Mouse (Mus musculus) heart, embryonic 12.5 days (tissue): ENCODE data around the gene Tdrd3. TPM values are rescaled to one million over a fixed set of nuclear protein-coding genes. Genes with fewer than 3 reads are reported as not detected.

Experiments used
- ATAC-seq: fragments of 200-750 bp; cut with Nextera tagmentation; 2 replicates; pipeline ENCODE4 v1.8.0; 2017; ENCODE audit warnings: moderate TSS enrichment, moderate library complexity; ENCODE audit not compliant: insufficient number of reproducible peaks, low FRiP score
- H3K27ac ChIP-seq: fragments of 300-500 bp; sonication (generic); 2 replicates; pipeline ENCODE4 v1.5.1; 2016; ENCODE audit warnings: mild to moderate bottlenecking, moderate library complexity; ENCODE audit not compliant: poor library complexity, severe bottlenecking
- H3K27me3 ChIP-seq: fragments of 300-500 bp; sonication (generic); replicated peaks from 2 replicates; pipeline ENCODE4 v1.6.1; 2016; ENCODE audit warnings: mild to moderate bottlenecking, moderate library complexity
- H3K36me3 ChIP-seq: fragments of 300-500 bp; sonication (generic); 2 replicates; pipeline ENCODE4 v1.6.1; 2016; ENCODE audit warnings: mild to moderate bottlenecking, moderate library complexity
- H3K4me1 ChIP-seq: fragments of 300-500 bp; sonication (generic); replicated peaks from 2 replicates; pipeline ENCODE4 v1.6.1; 2016; ENCODE audit warnings: mild to moderate bottlenecking
- H3K4me2 ChIP-seq: fragments of 300-500 bp; sonication (generic); 2 replicates; pipeline ENCODE4 v1.6.1; 2016; ENCODE audit warnings: mild to moderate bottlenecking, moderate library complexity
- H3K4me3 ChIP-seq: fragments of 300-500 bp; sonication (generic); 2 replicates; pipeline ENCODE4 v1.5.1; 2016; ENCODE audit warnings: mild to moderate bottlenecking
- H3K9ac ChIP-seq: fragments of 300-500 bp; sonication (generic); 2 replicates; pipeline ENCODE4 v1.6.1; 2016; ENCODE audit warnings: mild to moderate bottlenecking, moderate library complexity
- H3K9me3 ChIP-seq: fragments of 300-500 bp; sonication (generic); replicated peaks from 2 replicates; pipeline ENCODE4 v1.6.1; 2016; ENCODE audit warnings: mild to moderate bottlenecking, moderate library complexity
- WGBS: fragments of 180-500 bp; shearing (Covaris S2); methylation state at CpG from one replicate; pipeline ENCODE4 v1.1.7; 2016; 5-methylcytosine and 5-hydroxymethylcytosine counted together
- polyA plus RNA-seq: library from polyadenylated mRNA; unstranded; fragments of >200 nt; fragmentation: Nextera tagmentation; extraction: Ambion mirVana; gene quantifications from 2 replicates; pipeline ENCODE4 v1.2.1, GENCODE M21; 2016

Tdrd3 gene
- polyA plus RNA-seq, 1 experiment from 2014 or later: 23.3 TPM

- Histone ChIP-seq H3K4me2 (no peak overlapping the region), H3K9me3 (no peaks in the 10 kb centered on the region), H3K4me1 (peaks cover 13% of the 10 kb centered on the region), H3K36me3 (peaks cover 10% of the 10 kb centered on the region), H3K27ac (no peak overlapping the region), H3K4me3 (no peak overlapping the region), H3K27me3 (no peaks in the 10 kb centered on the region), H3K9ac (no peak overlapping the region)
- WGBS: 87% methylated on average over 5 of the region's 5 CpGs
- ATAC-seq: no peak
Observed at GRCm38 (mm10) chr14:87455630-87456175, 39.3 kb downstream of the Tdrd3 start.

- no peaks in the 10 kb centered on the region for H3K27me3 ChIP-seq
- no peak overlapping the region for H3K9ac ChIP-seq
- H3K4me3 ChIP-seq: no peak overlapping the region
- no peak for ATAC-seq
- H3K9me3 ChIP-seq: no peaks in the 10 kb centered on the region
- H3K4me2 ChIP-seq: no peak overlapping the region
- H3K36me3 ChIP-seq: peaks cover 5% of the 10 kb centered on the region
- peaks cover 3% of the 10 kb centered on the region; the same call in 1 of the 2 replicates for H3K4me1 ChIP-seq
- H3K27ac ChIP-seq: no peak overlapping the region
- 81% methylated on average over 1 of the region's 1 CpGs for WGBS
Observed at GRCm38 (mm10) chr14:87459777-87460176, 43.3 kb downstream of the Tdrd3 start.

GRCm38 (mm10) chr14:87461543-87461942 lies 45.1 kb downstream of the Tdrd3 start:
- Histone ChIP-seq H3K4me2 (no peak overlapping the region), H3K4me1 (no peaks in the 10 kb centered on the region; the same call in 1 of the 2 replicates), H3K4me3 (no peak overlapping the region), H3K36me3 (peaks cover 8% of the 10 kb centered on the region), H3K9me3 (no peaks in the 10 kb centered on the region), H3K27me3 (no peaks in the 10 kb centered on the region), H3K9ac (no peak overlapping the region), H3K27ac (no peak overlapping the region)
- ATAC-seq: no peak
- 78% methylated on average over 12 of the region's 12 CpGs for WGBS

- WGBS: 22% methylated on average over 11 of the region's 11 CpGs
- Histone ChIP-seq H3K36me3 (peaks cover 6% of the 10 kb centered on the region), H3K9ac (no peak overlapping the region), H3K4me1 (no peaks in the 10 kb centered on the region; the same call in 1 of the 2 replicates), H3K27me3 (no peaks in the 10 kb centered on the region), H3K4me3 (no peak overlapping the region), H3K9me3 (no peaks in the 10 kb centered on the region), H3K4me2 (no peak overlapping the region), H3K27ac (no peak overlapping the region)
- no peak for ATAC-seq
Observed at GRCm38 (mm10) chr14:87463963-87464654, 47.7 kb downstream of the Tdrd3 start.

GRCm38 (mm10) chr14:87464655-87465054 lies 48.2 kb downstream of the Tdrd3 start:
- Histone ChIP-seq H3K4me3 (no peak overlapping the region), H3K9me3 (no peaks in the 10 kb centered on the region), H3K36me3 (peaks cover 6% of the 10 kb centered on the region), H3K4me2 (no peak overlapping the region), H3K27me3 (no peaks in the 10 kb centered on the region), H3K4me1 (no peaks in the 10 kb centered on the region; the same call in 1 of the 2 replicates), H3K27ac (no peak overlapping the region), H3K9ac (no peak overlapping the region)
- no peak for ATAC-seq

GRCm38 (mm10) chr14:87467586-87467985 lies 51.1 kb downstream of the Tdrd3 start:
- Histone ChIP-seq H3K9me3 (no peaks in the 10 kb centered on the region), H3K27ac (no peak overlapping the region), H3K27me3 (no peaks in the 10 kb centered on the region), H3K9ac (no peak overlapping the region), H3K4me1 (no peaks in the 10 kb centered on the region; the same call in 1 of the 2 replicates), H3K4me3 (no peak overlapping the region), H3K36me3 (peaks cover 6% of the 10 kb centered on the region), H3K4me2 (no peak overlapping the region)
- 86% methylated on average over 12 of the region's 12 CpGs for WGBS
- ATAC-seq: no peak

- Histone ChIP-seq H3K4me1 (0 out of 2 replicates have a peak, but pooled peaks cover 2% of the 10 kb centered on the region), H3K36me3 (peaks cover 7% of the 10 kb centered on the region), H3K27me3 (no peaks in the 10 kb centered on the region), H3K27ac (no peak overlapping the region), H3K9me3 (no peaks in the 10 kb centered on the region), H3K4me3 (no peak overlapping the region), H3K9ac (no peak overlapping the region), H3K4me2 (no peak overlapping the region)
- 91% methylated on average over 1 of the region's 1 CpGs for WGBS
- ATAC-seq: no peak
Observed at GRCm38 (mm10) chr14:87471521-87471920, 55.1 kb downstream of the Tdrd3 start.

- 0 out of 2 replicates have a peak, but pooled peaks cover 3% of the 10 kb centered on the region for H3K4me1 ChIP-seq
- H3K4me3 ChIP-seq: no peak overlapping the region
- H3K36me3 ChIP-seq: peaks cover 4% of the 10 kb centered on the region
- H3K9ac ChIP-seq: no peak overlapping the region
- no peak for ATAC-seq
- no peak overlapping the region for H3K27ac ChIP-seq
- no peaks in the 10 kb centered on the region for H3K27me3 ChIP-seq
- 59% methylated on average over 2 of the region's 2 CpGs for WGBS
- no peaks in the 10 kb centered on the region for H3K9me3 ChIP-seq
- H3K4me2 ChIP-seq: no peak overlapping the region
Observed at GRCm38 (mm10) chr14:87472782-87473181, 56.3 kb downstream of the Tdrd3 start.

GRCm38 (mm10) chr14:87475721-87476359 lies 59.4 kb downstream of the Tdrd3 start:
- no peak overlapping the region for H3K4me2 ChIP-seq
- H3K9ac ChIP-seq: no peak overlapping the region
- H3K27ac ChIP-seq: no peak overlapping the region
- no peak overlapping the region for H3K4me3 ChIP-seq
- 0 out of 2 replicates have a peak, but pooled peaks cover 3% of the 10 kb centered on the region for H3K4me1 ChIP-seq
- ATAC-seq: no peak
- peaks cover 7% of the 10 kb centered on the region for H3K36me3 ChIP-seq
- 74% methylated on average over 10 of the region's 10 CpGs for WGBS
- no peaks in the 10 kb centered on the region for H3K9me3 ChIP-seq
- H3K27me3 ChIP-seq: no peaks in the 10 kb centered on the region

- peak; percentile 15; the same call in 1 of the 2 replicates for ATAC-seq
- no peak overlapping the region for H3K27ac ChIP-seq
- no peak overlapping the region for H3K9ac ChIP-seq
Observed at GRCm38 (mm10) chr14:87478339-87478951, 62.0 kb downstream of the Tdrd3 start.

GRCm38 (mm10) chr14:87485888-87486287 lies 69.4 kb downstream of the Tdrd3 start:
- no peak overlapping the region for H3K4me3 ChIP-seq
- H3K36me3 ChIP-seq: peaks cover 28% of the 10 kb centered on the region
- H3K4me1 ChIP-seq: no peaks in the 10 kb centered on the region
- H3K4me2 ChIP-seq: no peak overlapping the region
- H3K9ac ChIP-seq: no peak overlapping the region
- WGBS: 82% methylated on average over 3 of the region's 3 CpGs
- no peaks in the 10 kb centered on the region for H3K27me3 ChIP-seq
- ATAC-seq: no peak
- H3K27ac ChIP-seq: no peak overlapping the region
- H3K9me3 ChIP-seq: no peaks in the 10 kb centered on the region

More at GRCm38 (mm10) chr14:87478339-87478951, 62.0 kb downstream of the Tdrd3 start:
- Histone ChIP-seq H3K4me2 (peak overlapping the region; percentile 33), H3K4me1 (0 out of 2 replicates have a peak, but pooled peaks cover 3% of the 10 kb centered on the region), H3K36me3 (peaks cover 17% of the 10 kb centered on the region), H3K9me3 (no peaks in the 10 kb centered on the region), H3K27me3 (no peaks in the 10 kb centered on the region), H3K4me3 (no peak overlapping the region)
- 26% methylated on average over 1 of the region's 3 CpGs for WGBS
